Mouse (Mus musculus) forebrain, embryonic 15.5 days (tissue): ENCODE measurements at regions not wholly inside any gene's neighbourhood (a gene's known extent, or its start where the extent isn't known, plus 50 kb on each side); places are given as distances from the start of the nearest gene placed in this dataset.

Experiments
- ATAC-seq: fragments of 200-750 bp; cut with Nextera tagmentation; replicated peaks from 2 replicates; pipeline ENCODE4 v1.8.0; 2017; ENCODE audit warnings: mild to moderate bottlenecking, moderate TSS enrichment, moderate library complexity
- H3K27ac ChIP-seq: fragments of 300-500 bp; sonication (generic); replicated peaks from 2 replicates; pipeline ENCODE4 v1.5.1; 2015; ENCODE audit warnings: mild to moderate bottlenecking, inconsistent platforms
- H3K27me3 ChIP-seq: fragments of 300-500 bp; sonication (generic); 2 replicates; pipeline ENCODE4 v1.6.1; 2015; ENCODE audit warnings: inconsistent platforms
- H3K36me3 ChIP-seq: fragments of 300-500 bp; sonication (generic); 2 replicates; pipeline ENCODE4 v1.6.1; 2015; ENCODE audit warnings: mild to moderate bottlenecking, inconsistent platforms
- H3K4me1 ChIP-seq: fragments of 300-500 bp; sonication (generic); 2 replicates; pipeline ENCODE4 v1.6.1; 2015; ENCODE audit warnings: inconsistent platforms
- H3K4me2 ChIP-seq: fragments of 300-500 bp; sonication (generic); replicated peaks from 2 replicates; pipeline ENCODE4 v1.6.1; 2015; ENCODE audit warnings: mild to moderate bottlenecking, inconsistent platforms
- H3K4me3 ChIP-seq: fragments of 300-500 bp; sonication (generic); 2 replicates; pipeline ENCODE4 v1.5.1; 2015; ENCODE audit warnings: mild to moderate bottlenecking, inconsistent platforms
- H3K9ac ChIP-seq: fragments of 300-500 bp; sonication (generic); replicated peaks from 2 replicates; pipeline ENCODE4 v1.6.1; 2015; ENCODE audit warnings: mild to moderate bottlenecking, inconsistent platforms
- H3K9me3 ChIP-seq: fragments of 300-500 bp; sonication (generic); 2 replicates; pipeline ENCODE4 v1.6.1; 2016; ENCODE audit warnings: inconsistent platforms
- WGBS: fragments of 180-500 bp; shearing (Covaris S2); methylation state at CpG from one replicate; pipeline ENCODE4 v1.1.7; 2015; ENCODE audit warnings: mixed read lengths; 5-methylcytosine and 5-hydroxymethylcytosine counted together

GRCm38 (mm10) chr16:5438405-5438804 is 182.6 kb upstream of the Eef2kmt start:
- Histone ChIP-seq H3K9me3 (no peaks in the 10 kb centered on the region), H3K27ac (no peak overlapping the region), H3K4me1 (no peaks in the 10 kb centered on the region), H3K9ac (no peak overlapping the region), H3K4me2 (no peak overlapping the region), H3K36me3 (no peaks in the 10 kb centered on the region), H3K4me3 (no peak overlapping the region), H3K27me3 (no peaks in the 10 kb centered on the region)
- 85% methylated on average over 2 of the region's 2 CpGs for WGBS
- no peak for ATAC-seq

DNA sequence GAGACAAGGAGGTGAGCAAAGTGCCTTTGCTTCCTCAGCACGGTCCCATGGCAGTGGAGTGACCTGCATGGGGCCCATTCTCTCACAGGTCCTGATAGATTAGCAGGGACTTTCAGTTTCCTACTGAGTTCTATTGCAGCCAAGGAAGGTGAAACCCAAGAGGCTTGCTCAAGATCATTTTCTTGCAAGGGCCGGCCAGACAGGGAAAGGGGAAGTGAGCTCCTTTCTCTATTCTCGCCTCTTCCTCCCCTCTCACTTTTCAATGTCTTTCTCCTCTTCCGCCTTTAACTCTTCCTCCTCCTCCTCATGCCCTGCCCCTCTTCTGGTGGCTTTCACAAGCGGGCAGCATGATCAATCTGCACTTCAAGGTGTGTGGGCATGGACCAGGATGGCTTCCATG is 175.9 kb upstream of the Eef2kmt start:
- WGBS = 89% methylated on average over 5 of the region's 5 CpGs
- no peaks in the 10 kb centered on the region for H3K27me3 ChIP-seq
- H3K27ac ChIP-seq = peak overlapping the region; percentile 79
- 0 out of 2 replicates have a peak, but pooled peaks cover 14% of the 10 kb centered on the region for H3K4me1 ChIP-seq
- no peak overlapping the region for H3K4me2 ChIP-seq
- no peak overlapping the region for H3K9ac ChIP-seq
- no peaks in the 10 kb centered on the region for H3K36me3 ChIP-seq
- no peak for ATAC-seq
- H3K9me3 ChIP-seq = no peaks in the 10 kb centered on the region
- H3K4me3 ChIP-seq = no peak overlapping the region

GRCm38 (mm10) chr16:5431111-5431510 is 175.3 kb upstream of the Eef2kmt start:
- peak; percentile 94 for ATAC-seq
- peak overlapping the region; percentile 79 for H3K27ac ChIP-seq

DNA sequence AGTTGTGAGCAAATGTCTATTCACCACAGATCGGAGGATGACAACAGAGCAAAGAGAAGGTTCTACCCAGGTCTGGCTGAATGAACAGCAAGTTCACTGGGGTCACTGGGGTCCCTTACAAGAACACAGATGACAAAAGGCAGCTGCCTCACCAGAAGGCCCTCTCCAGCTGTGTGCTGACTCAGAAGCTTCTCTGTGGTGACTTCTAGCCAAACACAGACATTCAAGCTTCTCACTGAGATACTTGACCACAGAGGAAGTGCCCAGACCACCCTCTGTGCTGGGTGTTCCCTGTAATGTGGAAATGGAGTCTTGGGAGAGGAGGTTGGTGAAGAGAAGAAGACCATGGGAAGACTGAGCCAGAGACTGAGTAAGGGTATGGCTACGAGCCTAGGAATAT is 173.7 kb upstream of the Eef2kmt start:
- H3K9me3 ChIP-seq = no peaks in the 10 kb centered on the region
- 0 out of 2 replicates have a peak, but pooled peaks cover 14% of the 10 kb centered on the region for H3K4me1 ChIP-seq
- H3K4me3 ChIP-seq = no peak overlapping the region
- no peak for ATAC-seq
- H3K27ac ChIP-seq = no peak overlapping the region
- no peaks in the 10 kb centered on the region for H3K27me3 ChIP-seq
- H3K36me3 ChIP-seq = no peaks in the 10 kb centered on the region
- no peak overlapping the region for H3K4me2 ChIP-seq
- WGBS = 74% methylated on average over 2 of the region's 2 CpGs
- H3K9ac ChIP-seq = no peak overlapping the region

More at GRCm38 (mm10) chr16:5431111-5431510, 175.3 kb upstream of the Eef2kmt start:
- no peaks in the 10 kb centered on the region for H3K36me3 ChIP-seq
- WGBS = 61% methylated on average over 3 of the region's 3 CpGs
- H3K9ac ChIP-seq = no peak overlapping the region
- H3K27me3 ChIP-seq = no peaks in the 10 kb centered on the region
- H3K4me2 ChIP-seq = no peak overlapping the region
- H3K4me3 ChIP-seq = no peak overlapping the region
- 0 out of 2 replicates have a peak, but pooled peaks cover 14% of the 10 kb centered on the region for H3K4me1 ChIP-seq
- no peaks in the 10 kb centered on the region for H3K9me3 ChIP-seq

DNA sequence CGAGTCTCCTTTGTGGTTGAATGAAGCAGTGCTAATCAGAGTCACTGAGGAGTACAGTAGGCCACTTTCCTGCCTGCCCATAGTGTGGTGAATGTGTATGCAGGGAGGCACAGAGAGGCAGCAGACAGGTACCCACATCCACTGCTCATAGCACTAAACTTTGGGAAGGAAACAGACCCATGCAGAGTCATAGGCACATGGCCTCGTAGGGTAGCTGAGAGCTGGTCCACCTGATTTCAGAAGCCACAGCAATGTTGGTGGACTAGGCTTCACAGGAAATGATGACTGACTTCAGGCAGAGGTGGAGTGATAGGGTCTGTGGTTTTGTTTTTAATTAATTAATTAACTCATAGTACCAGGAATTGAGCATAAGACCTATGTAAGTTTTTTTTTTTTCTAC is 170.1 kb upstream of the Eef2kmt start:
- H3K27ac ChIP-seq = no peak overlapping the region

GRCm38 (mm10) chr16:5422041-5422440 is 166.3 kb upstream of the Eef2kmt start:
- Histone ChIP-seq H3K4me2 (no peak overlapping the region), H3K27ac (no peak overlapping the region), H3K9ac (no peak overlapping the region), H3K4me1 (peaks cover 9% of the 10 kb centered on the region; the same call in 1 of the 2 replicates), H3K9me3 (no peaks in the 10 kb centered on the region), H3K27me3 (no peaks in the 10 kb centered on the region), H3K36me3 (no peaks in the 10 kb centered on the region), H3K4me3 (no peak overlapping the region)
- ATAC-seq = no peak
- 68% methylated on average over 6 of the region's 6 CpGs for WGBS

More for the DNA sequence above, 170.1 kb upstream of the Eef2kmt start:
- Histone ChIP-seq H3K36me3 (no peaks in the 10 kb centered on the region), H3K9ac (no peak overlapping the region), H3K4me2 (no peak overlapping the region), H3K4me3 (no peak overlapping the region), H3K9me3 (no peaks in the 10 kb centered on the region), H3K27me3 (no peaks in the 10 kb centered on the region), H3K4me1 (0 out of 2 replicates have a peak, but pooled peaks cover 7% of the 10 kb centered on the region)
- no peak for ATAC-seq
- whole genome bisulfite sequencing = 90% methylated on average over 2 of the region's 2 CpGs

DNA sequence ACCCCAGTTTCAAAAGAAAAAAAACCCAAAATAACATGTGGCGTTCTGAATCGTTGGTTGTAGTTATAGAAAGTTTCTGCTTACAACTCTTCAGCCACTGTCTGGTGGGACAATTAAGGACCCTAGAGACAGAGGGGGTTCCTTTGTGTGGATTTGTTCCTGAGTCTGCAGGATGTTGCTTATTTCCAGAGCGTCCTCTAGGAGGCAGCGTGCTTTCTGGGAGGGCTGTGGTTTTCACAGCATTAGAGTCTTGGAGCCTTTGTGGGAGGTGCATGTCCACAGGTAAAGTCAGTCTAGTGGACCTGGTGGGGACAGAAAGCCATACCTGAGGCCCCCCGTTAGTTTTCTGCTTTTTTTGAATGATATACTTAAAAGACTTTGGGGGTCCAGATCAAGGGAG is 165.8 kb upstream of the Eef2kmt start:
- Histone ChIP-seq H3K9ac (no peak overlapping the region), H3K4me3 (no peak overlapping the region), H3K4me2 (no peak overlapping the region), H3K27me3 (no peaks in the 10 kb centered on the region), H3K4me1 (peaks cover 9% of the 10 kb centered on the region; the same call in 1 of the 2 replicates), H3K9me3 (no peaks in the 10 kb centered on the region), H3K27ac (no peak overlapping the region), H3K36me3 (no peaks in the 10 kb centered on the region)
- 83% methylated on average over 5 of the region's 5 CpGs for WGBS
- ATAC-seq = no peak

DNA sequence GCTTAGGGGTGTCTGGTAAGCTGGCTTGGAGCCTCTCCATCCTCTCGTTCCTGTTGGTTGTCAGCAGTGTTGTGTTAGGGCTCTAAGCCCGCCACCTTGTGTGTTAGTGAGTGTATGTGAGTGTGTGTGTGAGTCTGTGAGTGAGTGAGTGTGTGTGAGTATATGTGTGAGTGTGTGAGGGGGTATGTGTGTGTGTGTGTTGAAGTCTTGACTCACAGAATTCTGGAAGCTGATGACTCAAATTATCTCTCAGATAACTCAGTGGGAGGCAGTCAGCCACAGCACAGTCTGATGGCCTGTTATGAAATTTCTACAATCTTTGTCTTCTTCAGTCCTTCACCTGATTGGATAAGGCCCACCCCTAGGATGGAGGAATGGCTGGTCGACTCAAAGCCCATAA is 163.7 kb upstream of the Eef2kmt start:
- H3K4me3 ChIP-seq = no peak overlapping the region
- no peaks in the 10 kb centered on the region for H3K27me3 ChIP-seq
- 71% methylated on average over 3 of the region's 3 CpGs for WGBS
- H3K36me3 ChIP-seq = no peaks in the 10 kb centered on the region
- H3K4me1 ChIP-seq = peaks cover 9% of the 10 kb centered on the region; the same call in 1 of the 2 replicates
- no peak overlapping the region for H3K4me2 ChIP-seq
- no peak overlapping the region for H3K9ac ChIP-seq
- no peak for ATAC-seq
- no peak overlapping the region for H3K27ac ChIP-seq
- no peaks in the 10 kb centered on the region for H3K9me3 ChIP-seq

DNA sequence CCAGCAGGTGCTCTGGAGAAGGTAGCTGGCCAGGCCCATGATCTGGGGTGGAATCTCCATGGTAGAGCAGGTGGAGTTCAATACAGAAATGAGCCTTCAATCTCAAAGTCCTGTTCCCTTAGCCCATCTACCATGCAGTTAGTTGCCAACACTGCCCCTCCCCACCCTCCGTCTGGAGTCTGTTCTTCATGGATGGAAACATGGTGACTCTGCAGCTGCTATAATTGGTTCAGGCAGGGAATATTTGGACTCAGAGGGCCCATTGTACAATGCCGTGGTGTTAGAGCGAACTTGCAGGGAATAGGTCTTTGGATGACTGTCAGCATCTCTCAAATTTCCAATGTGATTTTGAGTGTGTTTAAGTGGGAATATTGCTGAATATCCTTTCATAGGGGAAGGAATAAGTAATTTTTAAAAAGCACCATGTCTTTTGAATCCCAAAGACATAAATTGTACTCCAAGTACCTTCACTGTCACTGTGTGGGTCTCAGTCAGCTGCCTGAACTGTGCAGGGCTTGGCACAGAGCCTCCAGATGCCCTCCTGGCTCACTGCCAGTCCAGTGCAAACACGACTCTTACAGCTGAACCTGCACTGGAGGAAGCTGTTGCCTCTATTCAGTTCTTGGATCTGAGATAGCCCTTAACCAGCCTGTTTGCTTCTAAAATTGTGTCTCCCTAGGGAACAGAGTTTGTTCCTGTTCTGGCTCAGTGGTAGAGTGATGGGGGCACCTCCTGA is 162.8 kb upstream of the Eef2kmt start:
- Histone ChIP-seq H3K9ac (no peak overlapping the region), H3K36me3 (no peaks in the 10 kb centered on the region), H3K4me2 (no peak overlapping the region), H3K27me3 (no peaks in the 10 kb centered on the region), H3K4me1 (peaks cover 9% of the 10 kb centered on the region; the same call in 1 of the 2 replicates), H3K9me3 (no peaks in the 10 kb centered on the region), H3K27ac (peak overlapping the region; percentile 44; the same call in 1 of the 2 replicates), H3K4me3 (no peak overlapping the region)
- WGBS = 35% methylated on average over 4 of the region's 4 CpGs
- ATAC-seq = no peak

DNA sequence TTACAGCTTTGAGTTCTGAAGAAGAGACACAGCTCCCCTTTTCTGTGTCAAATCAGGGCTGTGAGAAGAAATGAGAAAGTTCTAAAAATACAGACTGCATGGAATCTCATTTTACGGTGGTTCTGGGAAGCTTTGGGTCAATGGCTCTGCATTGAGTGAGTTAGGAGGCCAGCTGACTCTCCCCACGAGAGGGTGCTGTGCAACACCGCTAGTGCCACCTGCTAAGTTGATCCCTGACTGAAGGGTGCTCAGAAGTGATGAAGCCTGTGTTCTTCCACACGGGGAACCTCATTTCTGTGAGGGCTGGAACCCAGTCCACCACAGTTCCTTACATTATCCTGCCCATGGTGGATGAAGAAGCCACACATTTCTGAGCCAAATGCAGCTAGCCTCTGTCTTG is 159.5 kb upstream of the Eef2kmt start:
- 81% methylated on average over 4 of the region's 4 CpGs for WGBS
- Histone ChIP-seq H3K4me1 (peaks cover 13% of the 10 kb centered on the region; the same call in 1 of the 2 replicates), H3K9me3 (no peaks in the 10 kb centered on the region), H3K4me2 (no peak overlapping the region), H3K4me3 (no peak overlapping the region), H3K36me3 (no peaks in the 10 kb centered on the region), H3K9ac (no peak overlapping the region), H3K27me3 (no peaks in the 10 kb centered on the region), H3K27ac (no peak overlapping the region)
- ATAC-seq = no peak

- no peak for ATAC-seq
- 0 out of 2 replicates have a peak, but pooled peaks cover 4% of the 10 kb centered on the region for H3K4me1 ChIP-seq
- 33% methylated on average over 5 of the region's 5 CpGs for WGBS
- H3K4me3 ChIP-seq = no peak overlapping the region
- H3K27me3 ChIP-seq = no peaks in the 10 kb centered on the region
- H3K9ac ChIP-seq = no peak overlapping the region
- H3K27ac ChIP-seq = no peak overlapping the region
- H3K4me2 ChIP-seq = no peak overlapping the region
- H3K9me3 ChIP-seq = no peaks in the 10 kb centered on the region
- H3K36me3 ChIP-seq = no peaks in the 10 kb centered on the region
Observed at GRCm38 (mm10) chr16:5411819-5412385, 156.1 kb upstream of the Eef2kmt start.

- no peak overlapping the region for H3K9ac ChIP-seq
- H3K27ac ChIP-seq = no peak overlapping the region
- H3K27me3 ChIP-seq = no peaks in the 10 kb centered on the region
- 5% methylated on average over 11 of the region's 11 CpGs for WGBS
- no peak overlapping the region for H3K4me3 ChIP-seq
- H3K9me3 ChIP-seq = no peaks in the 10 kb centered on the region
- no peak for ATAC-seq
- no peaks in the 10 kb centered on the region for H3K4me1 ChIP-seq
- H3K36me3 ChIP-seq = no peaks in the 10 kb centered on the region
- H3K4me2 ChIP-seq = no peak overlapping the region
Observed at GRCm38 (mm10) chr16:5406711-5407110, 150.9 kb upstream of the Eef2kmt start.
